Mouse (Mus musculus) thymus, adult 18-20 months (tissue): Measurements from ENCODE around the gene Aarsd1.
"Not testable (repeated sequence)": the region's sequence is repeated elsewhere in the genome, so short reads cannot be mapped to it uniquely, and the experiment has no call there.

Experiments used
- DNase-seq, 2 experiments: peaks; one replicate each; pipeline ENCODE4 v3.0.0; 2022; ENCODE audit warnings: mixed read lengths in 2 of 2

The Aarsd1 gene

DNA sequence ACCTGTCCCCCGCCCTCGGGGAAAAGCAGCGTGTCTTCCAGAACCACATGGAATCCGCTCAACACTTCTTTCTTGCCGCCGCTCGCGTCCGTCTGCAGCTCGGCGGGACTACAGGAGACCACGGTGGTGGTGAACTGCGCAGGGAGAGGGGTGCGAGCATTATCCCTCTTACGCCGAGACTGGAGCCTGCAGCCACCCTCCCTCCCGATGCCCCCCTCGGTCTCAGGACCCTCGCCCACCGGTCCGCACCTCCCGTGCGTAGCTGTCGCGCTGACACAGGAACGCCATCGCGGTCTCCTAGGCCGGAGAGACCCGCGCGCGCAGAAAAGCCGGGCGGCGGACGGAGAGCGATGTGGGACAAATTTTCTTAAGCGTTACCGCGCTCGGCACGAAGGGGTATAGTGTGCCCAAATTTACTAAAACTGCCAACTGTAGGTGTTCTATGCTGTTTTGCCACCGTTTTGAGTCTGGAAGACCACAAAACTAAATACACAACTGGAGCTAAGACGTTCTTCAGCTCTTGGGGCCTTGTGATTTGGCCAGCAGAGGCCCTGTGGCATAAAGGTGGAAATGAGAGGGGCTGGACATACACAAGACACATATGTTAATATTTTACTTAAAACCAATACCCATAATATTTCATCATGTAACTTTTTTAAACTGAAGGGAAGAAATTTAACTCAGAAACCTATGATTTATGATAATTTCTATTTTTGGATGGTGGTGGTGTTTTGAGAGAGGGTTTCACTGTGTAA is at the start of gene Aarsd1:
Gene Aarsd1 (minus strand): TSS at position 515 of the 755 bp plus-strand sequence.
- DNase-seq, result peak; percentile 71 to 79

DNA sequence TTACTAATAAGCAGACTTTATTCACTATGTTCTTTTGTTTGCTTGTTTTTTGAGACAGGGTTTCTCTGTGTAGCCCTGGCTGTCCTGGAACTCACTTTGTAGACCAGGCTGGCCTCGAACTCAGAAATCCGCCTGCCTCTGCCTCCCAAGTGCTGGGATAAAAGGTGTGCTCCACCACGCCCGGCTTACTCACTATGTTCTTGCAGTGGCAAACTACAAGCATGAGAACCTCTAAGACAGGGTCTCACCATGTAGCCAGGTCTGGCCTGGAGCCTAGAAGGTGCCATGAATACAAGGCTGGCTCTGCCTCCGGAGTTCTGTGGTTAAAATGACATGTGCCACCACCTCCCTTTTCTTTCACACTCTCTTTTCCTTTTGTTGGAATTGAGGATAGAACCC is 49.1 kb upstream of the Aarsd1 start:
- not testable (repeated sequence) for DNase-seq

DNA sequence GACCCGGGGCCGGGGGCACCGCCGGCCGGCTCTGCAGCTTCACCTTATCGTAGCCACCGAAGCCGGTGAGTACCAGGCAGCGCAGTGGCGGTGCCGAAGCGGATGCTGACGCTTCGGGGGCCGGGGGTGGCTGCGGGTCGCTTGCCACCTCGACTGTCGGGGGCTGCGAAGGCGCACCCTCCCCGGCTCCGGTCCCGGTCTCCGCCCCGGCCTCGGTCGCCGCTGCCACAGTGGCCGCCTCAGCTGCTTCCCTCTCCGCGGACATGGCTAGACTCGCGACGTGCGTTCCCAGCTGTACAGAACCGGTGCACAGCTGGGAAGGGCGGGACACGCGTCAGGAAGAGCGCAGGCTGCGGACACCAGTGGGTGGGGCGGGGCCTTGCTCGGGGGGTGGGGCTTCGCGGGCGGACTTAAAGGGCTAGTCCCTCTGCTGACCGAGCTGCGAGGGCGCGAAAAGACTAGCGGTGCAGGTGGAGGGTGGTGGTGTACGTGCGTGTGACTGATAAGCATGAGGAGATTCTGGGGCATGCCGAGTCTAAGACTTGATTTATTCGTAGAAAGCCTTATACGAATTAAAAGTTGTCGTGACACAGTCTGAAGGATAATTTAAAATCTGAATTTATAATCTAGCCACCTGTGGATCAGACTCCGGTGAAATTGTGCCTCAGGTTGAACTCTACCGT is 48.6 kb upstream of the Aarsd1 start, which contains the start of gene Vat1:
Gene Vat1 (minus strand): TSS at position 362 of the 683 bp plus-strand sequence.
- peak; percentile 53 to 58 for DNase-seq

GRCm38 (mm10) chr11:101465101-101465868 is 47.9 kb upstream of the Aarsd1 start:
- peak; percentile 37 to 44 for DNase-seq

DNA sequence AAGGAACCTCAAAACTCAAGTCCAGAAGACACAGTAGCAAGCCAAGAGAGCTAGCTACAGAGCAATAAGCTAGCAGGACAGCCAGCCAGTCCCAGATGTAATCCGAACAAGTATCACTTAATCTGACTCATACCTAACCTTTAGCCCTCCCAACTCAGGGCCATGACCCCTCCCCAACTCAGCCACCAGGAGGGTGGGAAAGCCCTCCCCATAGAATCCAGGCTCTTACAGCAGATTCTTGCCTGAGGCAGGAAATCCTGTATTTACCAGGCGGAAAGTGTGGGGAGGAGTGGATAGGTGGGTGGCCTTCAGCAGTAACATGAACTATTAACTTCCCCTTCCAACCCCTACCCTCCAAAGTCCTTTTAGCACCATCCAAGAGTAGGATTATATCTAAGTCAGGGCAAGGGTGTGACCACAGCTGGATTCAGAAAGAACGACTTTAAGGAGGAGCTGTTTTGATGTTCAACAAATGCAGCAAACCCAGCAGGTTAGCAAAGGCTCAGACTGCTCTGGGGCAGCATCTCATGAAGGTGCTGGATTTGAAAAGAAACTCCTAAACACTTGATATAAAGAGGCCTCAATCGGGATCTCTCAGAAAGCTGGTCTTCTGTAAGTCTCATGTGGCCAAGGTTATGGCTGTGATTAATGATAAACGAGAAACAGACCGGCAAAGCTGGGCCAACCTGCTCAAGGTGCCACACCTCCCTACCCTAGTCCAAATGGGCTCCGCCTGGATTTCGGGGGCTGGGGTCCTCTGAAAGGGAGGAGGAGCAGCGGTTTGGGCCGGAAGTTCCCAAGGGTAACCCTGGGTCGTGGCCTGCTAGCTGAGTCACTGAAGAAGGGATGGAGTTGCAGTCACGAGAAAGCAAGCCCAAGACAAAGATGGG is 47.0 kb upstream of the Aarsd1 start, which contains the start of gene Rnd2:
Gene Rnd2 (plus strand): TSS at position 789 of the 890 bp plus-strand sequence.
- no peak for DNase-seq

DNA sequence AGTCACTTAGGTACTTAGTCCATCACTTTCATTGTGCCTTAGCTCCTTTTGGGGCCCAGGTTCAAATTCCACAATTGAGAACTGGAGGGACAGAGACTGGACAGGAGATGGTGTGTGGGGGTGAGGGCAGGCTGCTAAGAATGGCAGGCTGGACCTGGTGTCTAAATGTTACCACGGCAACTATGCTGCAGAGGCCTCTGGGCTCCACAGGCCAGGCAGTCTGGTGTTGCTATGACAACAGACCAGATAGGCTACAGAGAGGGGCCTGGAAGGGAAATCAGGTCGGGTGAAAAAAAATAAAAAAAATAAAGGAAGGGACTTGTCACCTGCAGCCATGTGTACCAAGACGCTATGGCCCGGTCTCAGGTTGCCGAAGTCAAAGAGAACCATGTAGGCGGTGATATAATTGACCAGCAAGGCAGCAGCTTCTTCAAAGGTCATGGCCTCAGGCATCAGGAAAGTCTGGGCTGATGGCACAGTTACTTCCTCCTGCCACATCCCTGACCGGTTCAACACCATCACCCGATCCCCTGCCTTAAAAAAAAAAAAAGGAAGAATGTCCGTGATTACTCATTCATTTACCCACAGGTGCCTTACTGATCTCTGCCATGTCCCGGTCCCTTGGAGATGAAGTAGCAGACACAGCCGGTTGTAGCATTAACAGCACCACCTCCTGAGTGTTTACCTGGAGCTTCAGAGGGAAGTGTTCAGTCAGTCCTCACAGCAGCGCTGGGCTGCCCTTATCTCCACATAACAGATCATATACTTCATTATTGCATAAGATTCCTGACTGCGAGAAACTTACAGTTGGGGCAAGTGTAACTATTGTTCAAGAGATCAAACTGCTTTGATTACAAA is 45.4 kb upstream of the Aarsd1 start:
- no peak for DNase-seq

DNA sequence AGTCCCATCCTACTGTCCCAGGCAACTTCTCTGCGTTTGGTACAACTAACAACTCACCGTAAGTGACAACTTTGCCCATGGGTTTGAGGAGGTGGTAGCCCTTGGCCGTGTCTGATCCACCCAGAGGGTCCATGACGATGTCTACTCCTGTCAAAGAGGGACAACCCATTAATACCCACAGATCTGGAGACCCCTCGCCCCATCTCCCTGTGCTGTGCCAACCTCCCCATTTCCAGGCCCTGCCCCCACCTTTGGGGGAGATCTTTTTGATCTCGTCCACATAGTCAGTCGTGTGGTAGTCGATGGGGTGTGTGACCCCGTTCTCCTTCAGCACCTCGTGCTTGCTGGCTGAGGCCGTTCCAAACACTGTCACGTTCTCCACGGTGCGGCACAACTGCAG is 44.7 kb upstream of the Aarsd1 start:
- DNase-seq, result no peak

- DNase-seq, result no peak
These were observed 42.9 kb upstream of the Aarsd1 start for GRCm38 (mm10) chr11:101460321-101460720.

- DNase-seq, result no peak
These were observed 42.3 kb upstream of the Aarsd1 start for GRCm38 (mm10) chr11:101459716-101460115.

DNA sequence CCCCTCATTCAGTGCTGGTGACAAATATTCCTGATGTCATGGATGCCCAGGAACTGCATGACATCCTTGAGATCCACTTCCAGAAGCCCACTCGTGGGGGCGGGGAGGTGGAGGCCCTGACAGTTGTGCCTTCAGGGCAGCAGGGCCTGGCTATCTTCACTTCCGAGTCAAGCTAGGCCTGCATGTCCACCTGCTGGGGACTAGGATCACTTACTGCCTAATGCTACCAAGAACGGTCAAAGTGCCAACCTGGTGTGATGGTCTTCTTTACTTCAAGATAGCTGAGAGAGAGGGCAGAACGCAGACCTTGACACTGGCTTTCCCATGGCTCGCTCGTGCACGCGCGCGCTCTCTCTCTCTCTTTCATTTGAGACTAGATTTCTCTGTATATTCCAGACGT is 40.8 kb upstream of the Aarsd1 start:
- no peak for DNase-seq

GRCm38 (mm10) chr11:101457631-101458030 is 40.2 kb upstream of the Aarsd1 start:
- no peak for DNase-seq

- no peak for DNase-seq
These were observed 38.2 kb upstream of the Aarsd1 start for GRCm38 (mm10) chr11:101455627-101456026.

DNA sequence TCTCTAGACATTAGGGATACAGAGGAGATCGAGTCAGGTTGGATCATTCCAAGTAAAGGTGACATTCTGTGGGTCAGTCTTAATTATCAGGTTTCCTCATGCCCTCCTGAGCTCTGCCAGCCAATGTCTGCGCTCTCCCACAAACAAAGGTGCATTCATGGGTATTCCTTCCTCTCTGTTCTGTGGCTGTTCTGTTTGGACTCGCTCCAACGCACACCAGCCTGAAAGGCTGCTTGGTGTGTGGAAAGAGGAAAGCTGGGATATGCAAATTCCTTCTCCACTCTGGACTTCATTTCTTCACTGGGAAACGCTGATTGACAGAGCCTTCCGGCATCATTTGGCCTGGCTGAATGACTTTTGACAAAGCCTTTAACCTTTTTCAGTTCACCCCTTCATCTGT is 37.3 kb upstream of the Aarsd1 start:
- DNase-seq, result no peak

GRCm38 (mm10) chr11:101452093-101452774 is 34.8 kb upstream of the Aarsd1 start:
- DNase-seq, result no peak

- no peak for DNase-seq
These were observed 34.1 kb upstream of the Aarsd1 start for GRCm38 (mm10) chr11:101451536-101451935.

DNA sequence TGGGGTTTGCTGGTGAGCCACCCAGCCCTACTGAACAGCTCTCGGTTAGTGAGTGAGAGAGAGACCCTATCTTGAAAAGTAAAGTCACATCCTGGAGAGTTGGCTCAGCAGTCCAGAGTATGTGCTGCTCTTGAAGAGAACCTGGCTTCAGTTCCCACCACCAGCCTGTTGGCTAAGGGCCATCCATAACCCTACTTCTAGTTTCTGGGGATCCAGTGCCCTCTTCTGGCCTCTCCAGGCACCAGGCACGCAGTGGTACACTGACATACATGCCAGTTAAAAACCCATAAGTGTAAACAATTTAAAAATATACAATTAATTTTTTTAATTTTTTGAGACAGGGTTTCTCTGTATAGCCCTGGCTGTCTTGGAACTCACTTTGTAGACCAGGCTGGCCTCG is 33.0 kb upstream of the Aarsd1 start:
- no peak for DNase-seq

- not testable (repeated sequence) for DNase-seq
These were observed 32.2 kb upstream of the Aarsd1 start for GRCm38 (mm10) chr11:101449596-101449995.

- DNase-seq, result no peak
These were observed 31.5 kb upstream of the Aarsd1 start for GRCm38 (mm10) chr11:101448899-101449298.

DNA sequence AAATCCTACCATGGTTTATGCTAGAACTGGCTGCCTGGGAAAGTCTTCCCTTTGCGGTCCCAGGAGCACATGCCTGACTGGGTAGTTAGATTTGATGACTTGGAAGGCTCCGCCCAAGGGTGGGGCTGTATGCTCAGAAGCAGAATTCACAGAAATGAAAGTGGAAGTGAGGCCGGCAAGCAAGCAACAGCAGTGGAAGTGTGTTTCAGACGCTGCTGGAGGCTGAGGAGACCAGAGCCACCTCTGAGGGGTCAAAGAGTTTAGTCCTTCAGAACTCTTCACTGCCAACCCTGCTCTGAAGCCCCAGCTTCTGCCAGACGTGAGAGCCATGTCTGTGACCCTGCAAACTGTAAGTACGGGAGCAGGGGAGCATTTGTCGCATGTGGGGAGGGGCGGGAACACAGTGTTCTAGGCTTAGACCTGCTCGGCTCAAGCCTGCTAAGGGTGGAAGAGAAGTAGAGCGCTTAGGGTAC is 30.9 kb upstream of the Aarsd1 start, which contains the start of gene Ifi35:
Gene Ifi35 (plus strand): TSS at position 134 of the 473 bp plus-strand sequence.
- DNase-seq, result peak; percentile 59 to 65

DNA sequence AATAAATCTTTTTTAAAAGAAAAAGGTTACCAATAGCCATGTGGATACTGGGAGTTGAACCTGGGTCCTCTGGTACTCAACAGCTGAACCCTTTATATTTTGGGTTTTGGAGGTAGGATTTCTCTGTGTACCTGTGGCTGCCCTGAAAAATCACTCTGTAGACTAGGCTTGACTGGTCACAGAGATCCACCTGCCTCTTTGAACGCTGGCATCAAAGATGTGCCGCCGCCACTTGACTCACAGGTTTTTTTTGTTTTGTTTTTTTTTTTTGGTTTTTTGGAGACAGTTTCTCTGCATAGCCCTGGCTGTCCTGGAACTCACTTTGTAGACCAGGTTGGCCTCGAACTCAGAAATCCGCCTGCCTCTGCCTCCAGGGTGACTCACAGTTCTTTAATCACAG is 30.4 kb upstream of the Aarsd1 start:
- no peak for DNase-seq
